Mouse (Mus musculus) gastrocnemius, adult 8-10 months (tissue): Measurements from ENCODE around the gene Lrmda. TPM values are rescaled to one million over a fixed set of nuclear protein-coding genes. Genes with fewer than 3 reads are reported as not detected.

Experiments used
- DNase-seq, 2 experiments: peaks; one replicate each; pipeline ENCODE4 v3.0.0; 2022; ENCODE audit warnings: low spot score in 2 of 2
- total RNA-seq, 4 experiments: library from RNA; stranded (reverse); gene quantifications; 2 replicates each; pipeline ENCODE4 v1.2.4; 2022

The Lrmda gene
- total RNA-seq, 4 experiments from 2014 or later = 2.2 to 3.2 (median 2.6) TPM

- DNase-seq = no peak
Measured at GRCm38 (mm10) chr14:22222574-22222973, 203.1 kb downstream of the Lrmda start.

- DNase-seq = no peak
Measured at GRCm38 (mm10) chr14:22226205-22226604, 206.7 kb downstream of the Lrmda start.

DNA sequence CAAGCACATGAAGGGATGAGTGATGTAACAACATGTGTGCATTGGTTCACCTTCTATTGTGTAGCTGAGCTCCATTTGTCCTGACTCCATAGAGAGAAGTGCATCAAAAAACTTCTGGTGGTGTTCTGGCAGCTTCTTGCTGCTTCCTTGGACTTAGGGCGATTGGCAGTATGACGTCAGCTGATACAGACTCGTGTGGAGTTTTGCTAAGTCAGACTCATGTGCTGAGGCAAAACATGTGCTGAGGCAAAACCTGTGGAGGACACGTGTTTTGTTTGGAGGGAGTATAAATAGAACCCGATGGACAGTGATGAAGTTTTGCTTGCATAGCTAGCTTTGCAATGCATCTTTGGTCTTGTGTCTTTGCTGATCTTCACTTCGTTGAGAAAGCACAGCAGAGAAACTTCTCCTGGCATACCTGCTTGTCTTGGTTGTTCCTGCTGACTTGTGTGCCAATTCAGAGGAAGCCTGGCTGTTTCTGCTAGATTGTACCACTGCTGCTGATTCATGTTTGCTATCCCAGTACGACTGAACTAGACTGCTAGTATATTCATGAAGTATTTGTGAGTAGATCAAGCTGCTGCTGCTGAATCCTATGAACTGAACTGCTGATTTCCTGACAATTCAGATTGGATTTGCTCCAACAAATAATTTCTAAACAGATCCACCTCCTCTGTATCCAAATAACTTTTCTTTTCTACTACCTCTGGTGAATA, 208.9 kb downstream of the Lrmda start:
- DNase-seq = no peak

DNA sequence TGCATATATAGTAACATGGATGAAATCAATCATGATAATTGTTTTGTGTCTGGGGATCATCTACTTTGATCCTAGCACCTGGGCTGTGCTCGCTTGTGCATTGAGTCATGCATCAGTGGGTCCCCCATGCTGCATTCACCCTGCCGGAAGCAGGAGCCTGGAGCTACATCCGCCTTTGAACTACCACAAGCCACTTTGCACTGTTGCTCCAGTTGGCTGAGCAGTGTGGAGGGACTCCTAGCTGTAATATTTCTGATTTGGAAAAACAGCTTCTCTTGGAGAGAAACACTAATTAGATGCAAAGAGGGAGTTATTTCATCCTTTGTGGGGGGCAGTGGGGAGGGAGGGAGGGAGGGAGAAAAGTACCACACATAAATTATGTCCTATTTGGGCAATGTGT, 220.8 kb downstream of the Lrmda start:
- DNase-seq = no peak

- no peak for DNase-seq
Measured at GRCm38 (mm10) chr14:22255458-22255857, 235.9 kb downstream of the Lrmda start.

DNA sequence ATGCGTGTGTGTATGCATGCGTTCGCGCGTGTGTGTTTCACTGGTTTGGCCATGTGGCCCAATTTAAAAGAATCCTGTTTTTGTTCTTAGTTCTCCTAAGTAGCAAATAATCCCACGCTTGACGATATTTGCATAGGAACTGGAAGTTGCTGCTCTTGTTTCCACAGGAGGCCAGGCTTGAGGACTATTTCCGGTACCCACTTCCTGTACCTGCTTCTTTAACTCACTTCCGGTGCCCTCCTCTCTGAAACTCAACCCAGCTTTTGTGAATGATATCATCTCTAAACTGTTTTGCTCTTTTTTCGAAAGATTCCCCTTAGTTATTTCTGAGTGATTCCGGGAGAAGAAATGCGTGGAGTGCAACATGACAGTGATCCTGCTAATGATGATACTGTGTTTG, 236.8 kb downstream of the Lrmda start:
- no peak for DNase-seq

DNA sequence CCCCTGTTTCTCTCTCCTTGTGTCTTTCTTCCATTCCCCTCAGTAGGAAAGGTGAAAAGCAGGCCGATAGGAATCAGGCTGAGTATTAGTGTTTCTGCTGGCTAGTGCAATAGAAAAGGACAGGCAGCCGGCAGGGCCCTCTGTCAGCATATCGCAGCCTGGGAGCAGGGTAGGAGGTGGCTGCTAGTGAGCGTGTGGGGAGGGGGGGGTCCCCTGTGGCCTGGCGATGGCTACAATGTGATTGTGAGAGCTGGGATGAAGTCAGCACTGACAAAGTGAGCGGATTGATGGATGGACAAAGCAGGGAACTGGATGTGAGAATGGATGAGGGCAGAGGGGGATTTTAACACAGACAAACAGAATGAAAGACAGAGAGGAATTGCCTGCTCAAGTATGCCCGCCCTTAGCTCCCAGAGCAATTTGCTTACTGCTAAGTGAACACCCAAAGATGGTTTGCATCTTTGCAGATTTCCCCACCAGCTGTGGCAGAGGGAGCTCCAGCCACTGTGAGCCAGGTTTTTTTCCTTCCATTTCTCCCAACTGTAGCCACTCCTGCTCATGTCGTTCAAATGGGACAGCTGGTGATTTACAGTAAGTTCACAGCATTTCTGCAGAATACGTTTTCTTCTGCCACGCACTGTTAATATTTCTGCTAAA, 240.0 kb downstream of the Lrmda start:
- DNase-seq = no peak

DNA sequence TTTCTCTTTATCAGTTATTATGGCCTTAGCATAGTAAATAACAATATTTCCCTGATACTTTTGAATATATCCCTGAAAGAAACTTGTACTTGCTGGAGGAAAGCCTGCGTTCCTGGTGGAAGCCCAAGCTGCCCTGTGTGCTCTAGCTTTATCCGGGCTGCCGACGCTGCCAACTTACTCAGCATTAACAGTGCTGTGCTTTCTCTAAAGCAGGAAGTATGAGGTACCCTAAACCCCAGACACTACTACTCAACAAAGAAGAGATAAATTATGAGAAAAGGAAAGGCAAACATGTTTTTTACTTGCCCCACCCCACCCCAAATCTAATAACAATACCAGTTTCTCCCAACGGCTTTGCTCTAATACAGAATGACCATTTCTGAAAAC, 240.5 kb downstream of the Lrmda start:
- DNase-seq = no peak

DNA sequence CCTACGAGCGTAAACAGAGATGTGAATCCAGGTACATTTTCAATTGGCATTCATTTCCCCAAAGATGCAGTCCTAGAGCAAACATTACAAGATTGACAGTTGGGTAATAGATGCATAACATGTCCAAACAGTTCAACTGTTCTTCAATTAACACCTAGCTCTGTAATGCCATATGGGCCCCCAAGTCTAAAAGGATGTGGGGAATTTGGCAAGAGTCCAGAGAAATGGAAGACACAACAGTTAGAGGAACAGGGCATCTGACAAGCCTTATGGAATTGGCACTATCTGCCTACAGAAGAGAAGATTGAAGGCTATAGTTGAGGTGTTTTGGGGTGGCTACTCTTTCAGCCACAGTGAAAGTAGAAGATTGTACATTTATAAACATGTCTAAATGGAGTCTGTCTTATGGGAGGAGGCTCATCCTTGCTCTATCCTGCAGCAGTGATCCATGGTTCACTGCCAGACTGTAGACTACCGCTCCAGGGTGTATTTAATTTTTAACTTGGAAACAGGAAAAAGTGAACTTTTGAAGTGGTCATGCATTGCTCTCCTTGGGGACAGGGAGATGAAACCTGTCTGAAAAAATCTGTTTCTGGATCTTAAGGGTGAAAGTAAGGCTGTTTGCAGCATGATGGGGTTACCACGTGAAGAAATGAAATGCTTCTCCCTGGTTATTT, 245.9 kb downstream of the Lrmda start:
- DNase-seq = no peak

DNA sequence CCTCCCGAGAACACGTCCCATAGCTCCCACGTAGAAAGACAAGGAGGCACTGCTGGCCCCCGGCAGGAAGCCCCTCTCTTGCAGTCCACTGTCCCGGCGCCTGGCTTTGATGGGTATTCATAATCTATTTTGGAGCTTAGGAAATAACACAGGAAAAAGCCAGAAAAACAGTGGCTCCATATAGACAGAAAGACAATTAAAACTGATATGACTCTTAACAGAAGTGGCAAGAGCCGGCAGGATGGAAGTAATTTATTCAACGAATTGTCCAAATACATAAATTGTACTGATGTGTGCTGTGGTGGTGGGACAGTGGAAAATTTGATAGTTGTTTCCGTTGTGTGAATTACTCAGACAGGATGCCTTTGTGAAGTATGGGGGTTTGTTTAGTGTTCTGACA, 250.3 kb downstream of the Lrmda start:
- DNase-seq = no peak

DNA sequence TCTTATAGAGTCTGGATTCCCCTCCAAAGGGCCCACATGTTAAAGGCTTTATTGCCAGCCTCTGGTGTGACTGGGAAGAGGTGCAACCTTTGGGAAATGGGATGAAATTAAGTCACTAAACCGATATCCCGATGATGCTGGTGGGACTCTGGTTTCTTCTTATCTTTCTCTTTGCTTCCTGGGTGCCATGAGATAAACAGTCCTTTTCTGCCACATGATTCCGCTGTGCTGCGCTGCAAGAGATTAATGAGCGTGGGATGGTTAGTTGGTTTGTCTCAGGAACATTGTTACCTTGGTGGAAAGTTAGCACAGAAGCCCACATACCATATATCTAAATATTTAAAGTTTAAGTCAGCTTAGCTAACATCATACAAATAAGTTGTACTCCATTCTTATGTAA, 258.5 kb downstream of the Lrmda start:
- DNase-seq = no peak

GRCm38 (mm10) chr14:22279591-22279990, 260.1 kb downstream of the Lrmda start:
- DNase-seq = no peak

DNA sequence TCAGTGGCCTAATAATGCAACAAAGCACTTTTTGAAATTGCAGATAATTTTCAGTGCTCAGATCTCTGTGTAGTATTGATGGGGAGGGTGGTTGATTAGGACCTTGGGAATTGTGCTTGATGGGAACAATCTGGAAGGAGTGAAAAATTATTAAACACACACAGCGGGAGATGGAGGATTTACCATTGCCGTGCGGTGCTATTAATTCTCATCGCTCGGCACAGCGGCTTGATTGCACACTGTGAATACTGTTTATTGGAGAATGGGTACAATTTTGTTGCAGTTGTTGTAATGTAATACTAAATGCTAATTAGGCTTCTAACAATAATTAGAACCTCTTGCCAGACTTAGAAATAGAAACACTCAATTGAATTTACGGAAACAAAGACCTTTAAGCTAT, 262.1 kb downstream of the Lrmda start:
- no peak for DNase-seq

- no peak for DNase-seq
Measured at GRCm38 (mm10) chr14:22282847-22283246, 263.3 kb downstream of the Lrmda start.

DNA sequence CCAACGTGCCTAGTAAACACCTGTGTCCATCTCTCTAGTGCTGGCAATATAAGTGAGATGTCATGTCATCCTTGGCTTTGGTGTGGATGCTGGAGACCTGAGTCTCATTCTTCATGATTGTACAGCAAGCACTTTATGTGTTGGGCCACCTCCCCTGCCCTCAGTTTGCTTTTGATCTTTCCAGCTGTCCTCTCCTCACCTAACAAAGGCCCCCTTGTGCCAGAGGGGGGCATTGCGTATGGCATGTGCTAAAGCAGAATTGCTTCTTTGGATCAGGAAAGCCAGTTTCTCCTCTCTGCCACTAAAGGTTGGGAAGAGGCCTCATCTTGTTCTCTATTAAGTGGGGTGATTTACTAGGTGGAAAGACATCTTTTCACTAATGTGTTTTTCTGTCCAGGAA, 264.2 kb downstream of the Lrmda start:
- no peak for DNase-seq

GRCm38 (mm10) chr14:22284823-22285517, 265.5 kb downstream of the Lrmda start:
- no peak for DNase-seq

DNA sequence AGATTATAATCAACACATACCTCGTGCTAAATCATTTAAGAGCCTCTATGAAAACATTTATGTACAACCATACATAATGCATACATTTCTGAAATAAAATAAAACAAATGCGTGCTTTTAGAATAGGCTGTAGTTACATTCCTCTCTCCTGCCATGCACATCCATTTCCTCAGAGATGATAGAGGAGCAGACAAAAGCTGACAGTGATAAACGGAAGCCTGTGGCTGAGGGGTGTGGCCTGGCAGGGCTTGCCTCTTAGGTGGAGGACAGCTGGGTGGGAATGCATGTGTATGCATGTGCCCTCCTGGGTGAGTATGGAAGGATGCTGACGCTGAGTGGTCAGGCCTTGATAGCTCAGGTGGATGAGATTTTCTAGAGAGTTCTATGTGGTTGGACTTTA, 266.3 kb downstream of the Lrmda start:
- DNase-seq = no peak

- no peak for DNase-seq
Measured at GRCm38 (mm10) chr14:22288179-22288578, 268.7 kb downstream of the Lrmda start.

DNA sequence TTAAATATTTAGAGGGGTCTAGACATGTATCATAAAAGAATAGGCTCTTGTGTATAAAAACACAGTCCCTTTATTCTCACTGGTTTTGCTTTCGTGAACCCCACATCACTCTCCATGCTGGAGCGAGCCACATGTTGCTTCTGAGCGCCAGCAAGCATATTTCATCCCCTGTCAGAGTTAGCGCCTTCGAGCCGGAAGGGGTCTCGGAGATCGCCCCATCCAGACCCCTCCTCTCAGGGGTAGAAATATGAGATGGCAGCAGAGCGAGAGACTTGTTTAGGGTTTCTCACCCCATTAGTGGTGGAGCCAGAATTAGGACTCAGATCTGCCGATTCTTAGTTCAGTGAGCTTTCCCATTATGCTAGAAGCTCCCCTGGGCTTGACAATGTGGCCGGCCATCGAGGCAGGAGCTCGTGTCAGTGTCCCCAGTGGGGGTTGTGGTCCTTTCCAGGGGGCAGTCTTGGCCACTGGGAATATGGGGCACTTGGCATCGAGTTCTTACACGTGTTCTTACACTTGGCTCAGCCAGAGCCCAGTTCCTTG, 269.9 kb downstream of the Lrmda start:
- DNase-seq = no peak

- DNase-seq = no peak
Measured at GRCm38 (mm10) chr14:22294371-22294770, 274.9 kb downstream of the Lrmda start.

- no peak for DNase-seq
Measured at GRCm38 (mm10) chr14:22296655-22297239, 277.2 kb downstream of the Lrmda start.
